Mouse (Mus musculus): ENCODE measurements around the gene Jade1. TPM values are rescaled to one million over a fixed set of nuclear protein-coding genes. Genes with fewer than 3 reads are reported as not detected.

Gene Jade1
- polyA plus RNA-seq, 1 experiment from 2014 or later: 13.7 TPM

GRCm38 (mm10) chr3:41575971-41576370 lies 20.4 kb downstream of the Jade1 start:
- H3K36me3 ChIP-seq (ENCODE audit: control insufficient read depth, insufficient read depth, low read length): no peaks in the 10 kb centered on the region
- H3K4me2 ChIP-seq (ENCODE audit: low read depth, severe bottlenecking): no peak overlapping the region
- H3K27ac ChIP-seq (replicated peaks; ENCODE audit: low read depth, low read length): no peak overlapping the region
- ATAC-seq (ENCODE audit: insufficient number of reproducible peaks, low FRiP score, low TSS enrichment, low read depth) (no peak), DNase-seq (ENCODE audit: low spot score) (no peak)
- no peak overlapping the region for H3K9ac ChIP-seq (ENCODE audit: low read length)
- peaks cover 28% of the 10 kb centered on the region for H3K4me1 ChIP-seq (ENCODE audit: control insufficient read depth, insufficient read depth, low read length)
- 81% methylated on average over 5 of the region's 5 CpGs for WGBS
- H3K9me3 ChIP-seq (ENCODE audit: control insufficient read depth, low read length): no peaks in the 10 kb centered on the region
- H3K27me3 ChIP-seq (ENCODE audit: control insufficient read depth, insufficient read depth, low read length): no peaks in the 10 kb centered on the region
- H3K4me3 ChIP-seq (ENCODE audit: low read depth, low read length): no peak overlapping the region

- Histone ChIP-seq H3K27ac (replicated peaks; ENCODE audit: low read depth, low read length) (no peak overlapping the region), H3K9me3 (ENCODE audit: control insufficient read depth, low read length) (no peaks in the 10 kb centered on the region), H3K4me2 (ENCODE audit: low read depth, severe bottlenecking) (no peak overlapping the region), H3K4me1 (ENCODE audit: control insufficient read depth, insufficient read depth, low read length) (peaks cover 39% of the 10 kb centered on the region), H3K9ac (ENCODE audit: low read length) (no peak overlapping the region), H3K27me3 (ENCODE audit: control insufficient read depth, insufficient read depth, low read length) (no peaks in the 10 kb centered on the region), H3K4me3 (ENCODE audit: low read depth, low read length) (no peak overlapping the region), H3K36me3 (ENCODE audit: control insufficient read depth, insufficient read depth, low read length) (no peaks in the 10 kb centered on the region)
- WGBS: 77% methylated on average over 2 of the region's 2 CpGs
- ATAC-seq (ENCODE audit: insufficient number of reproducible peaks, low FRiP score, low TSS enrichment, low read depth) (no peak), DNase-seq (ENCODE audit: low spot score) (no peak)
Measured at GRCm38 (mm10) chr3:41577240-41577639, 21.7 kb downstream of the Jade1 start.

- ATAC-seq (ENCODE audit: insufficient number of reproducible peaks, low FRiP score, low TSS enrichment, low read depth) (no peak), DNase-seq (ENCODE audit: low spot score) (no peak)
- H3K9me3 ChIP-seq (ENCODE audit: control insufficient read depth, low read length): no peaks in the 10 kb centered on the region
- no peak overlapping the region for H3K9ac ChIP-seq (ENCODE audit: low read length)
- 44% methylated on average over 4 of the region's 4 CpGs for WGBS
- H3K4me1 ChIP-seq (ENCODE audit: control insufficient read depth, insufficient read depth, low read length): peaks cover 30% of the 10 kb centered on the region
- no peaks in the 10 kb centered on the region for H3K36me3 ChIP-seq (ENCODE audit: control insufficient read depth, insufficient read depth, low read length)
- H3K27me3 ChIP-seq (ENCODE audit: control insufficient read depth, insufficient read depth, low read length): no peaks in the 10 kb centered on the region
- no peak overlapping the region for H3K27ac ChIP-seq (replicated peaks; ENCODE audit: low read depth, low read length)
- no peak overlapping the region for H3K4me2 ChIP-seq (ENCODE audit: low read depth, severe bottlenecking)
- no peak overlapping the region for H3K4me3 ChIP-seq (ENCODE audit: low read depth, low read length)
Measured at GRCm38 (mm10) chr3:41579873-41580272, 24.3 kb downstream of the Jade1 start.

GRCm38 (mm10) chr3:41580401-41581323 lies 25.1 kb downstream of the Jade1 start:
- H3K27me3 ChIP-seq (ENCODE audit: control insufficient read depth, insufficient read depth, low read length): no peaks in the 10 kb centered on the region
- 45% methylated on average over 14 of the region's 14 CpGs for WGBS
- no peak overlapping the region for H3K4me3 ChIP-seq (ENCODE audit: low read depth, low read length)
- ATAC-seq (ENCODE audit: insufficient number of reproducible peaks, low FRiP score, low TSS enrichment, low read depth) (no peak), DNase-seq (ENCODE audit: low spot score) (no peak)
- H3K36me3 ChIP-seq (ENCODE audit: control insufficient read depth, insufficient read depth, low read length): no peaks in the 10 kb centered on the region
- H3K9ac ChIP-seq (ENCODE audit: low read length): no peak overlapping the region
- no peak overlapping the region for H3K27ac ChIP-seq (replicated peaks; ENCODE audit: low read depth, low read length)
- no peaks in the 10 kb centered on the region for H3K9me3 ChIP-seq (ENCODE audit: control insufficient read depth, low read length)
- H3K4me1 ChIP-seq (ENCODE audit: control insufficient read depth, insufficient read depth, low read length): peaks cover 23% of the 10 kb centered on the region
- no peak overlapping the region for H3K4me2 ChIP-seq (ENCODE audit: low read depth, severe bottlenecking)

- H3K9ac ChIP-seq (ENCODE audit: low read length): no peak overlapping the region
- H3K9me3 ChIP-seq (ENCODE audit: control insufficient read depth, low read length): no peaks in the 10 kb centered on the region
- no peak overlapping the region for H3K4me3 ChIP-seq (ENCODE audit: low read depth, low read length)
- H3K27ac ChIP-seq (replicated peaks; ENCODE audit: low read depth, low read length): no peak overlapping the region
- peaks cover 23% of the 10 kb centered on the region for H3K4me1 ChIP-seq (ENCODE audit: control insufficient read depth, insufficient read depth, low read length)
- ATAC-seq (ENCODE audit: insufficient number of reproducible peaks, low FRiP score, low TSS enrichment, low read depth) (no peak), DNase-seq (ENCODE audit: low spot score) (no peak)
- no peaks in the 10 kb centered on the region for H3K36me3 ChIP-seq (ENCODE audit: control insufficient read depth, insufficient read depth, low read length)
- H3K4me2 ChIP-seq (ENCODE audit: low read depth, severe bottlenecking): no peak overlapping the region
- no peaks in the 10 kb centered on the region for H3K27me3 ChIP-seq (ENCODE audit: control insufficient read depth, insufficient read depth, low read length)
- 23% methylated on average over 8 of the region's 8 CpGs for WGBS
Measured at GRCm38 (mm10) chr3:41581436-41581835, 25.9 kb downstream of the Jade1 start.

GRCm38 (mm10) chr3:41582256-41582655 lies 26.7 kb downstream of the Jade1 start:
- no peaks in the 10 kb centered on the region for H3K36me3 ChIP-seq (ENCODE audit: control insufficient read depth, insufficient read depth, low read length)
- no peak overlapping the region for H3K27ac ChIP-seq (replicated peaks; ENCODE audit: low read depth, low read length)
- H3K4me3 ChIP-seq (ENCODE audit: low read depth, low read length): no peak overlapping the region
- no peaks in the 10 kb centered on the region for H3K27me3 ChIP-seq (ENCODE audit: control insufficient read depth, insufficient read depth, low read length)
- 72% methylated on average over 7 of the region's 7 CpGs for WGBS
- H3K4me1 ChIP-seq (ENCODE audit: control insufficient read depth, insufficient read depth, low read length): peaks cover 23% of the 10 kb centered on the region
- ATAC-seq (ENCODE audit: insufficient number of reproducible peaks, low FRiP score, low TSS enrichment, low read depth) (no peak), DNase-seq (ENCODE audit: low spot score) (no peak)
- H3K4me2 ChIP-seq (ENCODE audit: low read depth, severe bottlenecking): no peak overlapping the region
- no peak overlapping the region for H3K9ac ChIP-seq (ENCODE audit: low read length)
- H3K9me3 ChIP-seq (ENCODE audit: control insufficient read depth, low read length): no peaks in the 10 kb centered on the region

GRCm38 (mm10) chr3:41583092-41583491 lies 27.6 kb downstream of the Jade1 start:
- Histone ChIP-seq H3K4me2 (ENCODE audit: low read depth, severe bottlenecking) (no peak overlapping the region), H3K27ac (replicated peaks; ENCODE audit: low read depth, low read length) (no peak overlapping the region), H3K4me3 (ENCODE audit: low read depth, low read length) (no peak overlapping the region), H3K9me3 (ENCODE audit: control insufficient read depth, low read length) (no peaks in the 10 kb centered on the region), H3K36me3 (ENCODE audit: control insufficient read depth, insufficient read depth, low read length) (no peaks in the 10 kb centered on the region), H3K4me1 (ENCODE audit: control insufficient read depth, insufficient read depth, low read length) (peaks cover 23% of the 10 kb centered on the region), H3K9ac (ENCODE audit: low read length) (no peak overlapping the region), H3K27me3 (ENCODE audit: control insufficient read depth, insufficient read depth, low read length) (no peaks in the 10 kb centered on the region)
- WGBS: 95% methylated on average over 14 of the region's 14 CpGs
- DNase-seq (ENCODE audit: low spot score) (no peak), ATAC-seq (ENCODE audit: insufficient number of reproducible peaks, low FRiP score, low TSS enrichment, low read depth) (no peak)

- H3K4me1 ChIP-seq (ENCODE audit: control insufficient read depth, insufficient read depth, low read length): peaks cover 23% of the 10 kb centered on the region
- no peaks in the 10 kb centered on the region for H3K27me3 ChIP-seq (ENCODE audit: control insufficient read depth, insufficient read depth, low read length)
- ATAC-seq (ENCODE audit: insufficient number of reproducible peaks, low FRiP score, low TSS enrichment, low read depth) (no peak), DNase-seq (ENCODE audit: low spot score) (no peak)
- H3K27ac ChIP-seq (replicated peaks; ENCODE audit: low read depth, low read length): no peak overlapping the region
- no peak overlapping the region for H3K4me2 ChIP-seq (ENCODE audit: low read depth, severe bottlenecking)
- no peaks in the 10 kb centered on the region for H3K9me3 ChIP-seq (ENCODE audit: control insufficient read depth, low read length)
- no peak overlapping the region for H3K9ac ChIP-seq (ENCODE audit: low read length)
- 78% methylated on average over 4 of the region's 4 CpGs for WGBS
- H3K4me3 ChIP-seq (ENCODE audit: low read depth, low read length): no peak overlapping the region
- H3K36me3 ChIP-seq (ENCODE audit: control insufficient read depth, insufficient read depth, low read length): no peaks in the 10 kb centered on the region
Measured at GRCm38 (mm10) chr3:41583621-41584020, 28.1 kb downstream of the Jade1 start.

Data from limb, embryonic 11.5 days (tissue).